Mouse (Mus musculus) macrophage (primary cell): ENCODE data around the gene Cd247. TPM values are rescaled to one million over a fixed set of nuclear protein-coding genes. Genes with fewer than 3 reads are reported as not detected.

Source experiments
- H3K27ac ChIP-seq: fragments of 350-480 bp; formaldehyde crosslinking; 2 replicates; pipeline ENCODE4 v1.9.0; 2021
- H3K36me3 ChIP-seq: fragments of 350-480 bp; formaldehyde crosslinking; 2 replicates; pipeline ENCODE4 v1.9.0; 2021; ENCODE audit errors: inconsistent target
- H3K4me3 ChIP-seq: fragments of 350-480 bp; formaldehyde crosslinking; 2 replicates; pipeline ENCODE4 v1.9.0; 2021; ENCODE audit errors: inconsistent target
- H3K79me2 ChIP-seq: fragments of 350-480 bp; formaldehyde crosslinking; 2 replicates; pipeline ENCODE4 v1.9.0; 2021; ENCODE audit errors: inconsistent target
- WGBS: methylation state at CpG from one replicate; pipeline ENCODE4 v1.1.7; 2026; ENCODE audit warnings: inconsistent platforms; ENCODE audit not compliant: missing documents; 5-methylcytosine and 5-hydroxymethylcytosine counted together
- polyA plus RNA-seq: library from polyadenylated mRNA; stranded (reverse); fragments of 250-400 nt; gene quantifications from 3 replicates; pipeline ENCODE4 v1.2.4, GENCODE M21; 2018; ENCODE audit warnings: inconsistent platforms

The Cd247 gene
- polyA plus RNA-seq, 1 experiment from 2014 or later, result 0.13 TPM

DNA sequence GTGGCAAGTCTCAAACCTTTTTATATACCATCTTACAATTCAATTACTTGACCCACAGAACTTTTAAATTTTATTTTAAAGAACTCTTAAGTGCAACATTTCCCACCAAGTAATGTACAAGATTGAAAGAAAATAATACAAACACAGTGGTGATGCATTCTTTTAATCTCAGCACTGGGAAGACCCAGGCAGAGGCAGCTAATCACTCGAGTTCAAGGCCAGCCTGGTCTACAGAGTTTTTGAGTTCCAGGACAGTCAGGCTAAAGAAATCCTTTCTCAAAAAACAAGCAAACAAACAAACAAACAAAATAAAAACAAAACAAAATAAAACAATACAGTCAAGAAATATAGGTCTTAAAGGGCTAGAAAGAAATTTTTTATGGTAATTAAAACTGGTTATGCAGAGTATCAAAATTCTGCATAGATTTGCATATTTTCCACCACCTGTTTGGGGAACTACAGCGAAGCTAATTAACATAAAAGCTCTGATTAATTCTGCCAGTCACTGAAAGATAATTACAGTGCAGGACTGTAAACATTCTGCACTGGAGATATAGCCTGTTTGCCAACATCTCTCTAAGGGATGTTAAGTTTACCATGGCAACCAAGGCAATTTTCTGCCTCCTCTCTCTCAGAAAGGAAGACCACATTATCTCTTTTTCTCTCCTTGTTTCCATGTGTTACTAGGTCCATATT is 125.4 kb downstream of the Cd247 start:
- H3K36me3 ChIP-seq, result no peaks in the 10 kb centered on the region
- no peak overlapping the region for H3K27ac ChIP-seq
- 96% methylated on average over 2 of the region's 2 CpGs for WGBS
- H3K79me2 ChIP-seq, result no peaks in the 10 kb centered on the region
- H3K4me3 ChIP-seq, result no peak overlapping the region

DNA sequence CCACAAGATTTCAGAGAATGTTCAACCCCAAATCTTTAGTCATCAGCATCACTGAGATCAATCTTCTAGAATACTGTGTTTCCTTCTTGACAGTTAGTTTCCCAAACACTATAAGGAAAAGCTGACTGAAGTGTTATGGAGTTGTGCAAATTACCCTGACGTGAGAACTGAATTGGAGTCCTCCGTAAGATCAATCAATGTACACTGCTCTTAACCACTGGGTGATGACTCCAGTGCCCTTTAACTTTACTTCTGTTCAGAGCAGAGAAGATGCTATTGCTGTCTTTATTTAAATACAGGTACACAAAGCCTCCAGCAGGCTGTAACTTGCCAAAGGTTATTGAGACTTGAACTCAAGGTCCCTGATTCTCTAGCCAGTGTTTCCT is 125.9 kb downstream of the Cd247 start:
- no peaks in the 10 kb centered on the region for H3K36me3 ChIP-seq
- 100% methylated on average over 2 of the region's 2 CpGs for WGBS
- no peak overlapping the region for H3K4me3 ChIP-seq
- H3K79me2 ChIP-seq, result no peaks in the 10 kb centered on the region
- no peak overlapping the region for H3K27ac ChIP-seq

DNA sequence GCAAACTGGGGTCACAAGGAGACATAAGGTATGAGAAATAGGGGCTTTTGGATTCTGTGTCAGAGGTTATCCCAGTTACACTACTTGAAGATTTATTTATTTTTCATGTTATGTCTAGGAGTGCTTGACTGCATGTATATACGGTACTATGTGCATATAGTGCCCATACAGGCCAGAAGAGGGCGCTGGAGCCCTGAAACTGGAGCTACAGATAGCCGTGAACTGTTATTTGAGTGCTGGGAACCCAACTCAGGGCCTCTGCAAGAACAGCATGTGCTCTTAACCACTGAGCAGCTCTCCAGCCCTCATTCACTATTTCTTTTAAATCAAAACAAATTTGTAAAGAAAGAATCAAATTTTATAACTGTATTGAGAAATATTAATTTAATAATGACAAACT is 132.5 kb downstream of the Cd247 start:
- H3K4me3 ChIP-seq, result no peak overlapping the region
- no peaks in the 10 kb centered on the region for H3K79me2 ChIP-seq
- no peak overlapping the region for H3K27ac ChIP-seq
- WGBS, result 80% methylated on average over 3 of the region's 3 CpGs
- H3K36me3 ChIP-seq, result no peaks in the 10 kb centered on the region

DNA sequence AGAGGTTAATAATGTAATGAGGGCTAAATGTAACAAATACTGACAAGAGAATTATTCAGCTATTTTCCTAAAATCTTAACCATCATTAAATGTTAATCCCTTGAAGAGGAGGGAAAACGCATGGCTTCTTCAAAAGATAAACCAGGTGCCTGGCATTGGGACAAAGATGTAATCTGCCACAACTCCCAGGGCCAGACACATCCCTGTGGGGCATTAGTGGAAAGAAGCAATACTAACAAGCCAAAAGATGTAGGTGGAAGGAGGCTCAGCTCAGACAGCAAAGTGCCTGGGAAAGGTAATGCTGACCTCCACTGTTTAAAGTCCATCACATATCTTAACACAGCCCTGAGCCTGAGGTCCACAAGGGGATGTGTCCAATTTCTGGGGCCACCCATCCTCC is 134.0 kb downstream of the Cd247 start:
- no peak overlapping the region for H3K4me3 ChIP-seq
- WGBS, result 92% methylated on average over 1 of the region's 1 CpGs
- no peaks in the 10 kb centered on the region for H3K79me2 ChIP-seq
- no peaks in the 10 kb centered on the region for H3K36me3 ChIP-seq
- H3K27ac ChIP-seq, result no peak overlapping the region

DNA sequence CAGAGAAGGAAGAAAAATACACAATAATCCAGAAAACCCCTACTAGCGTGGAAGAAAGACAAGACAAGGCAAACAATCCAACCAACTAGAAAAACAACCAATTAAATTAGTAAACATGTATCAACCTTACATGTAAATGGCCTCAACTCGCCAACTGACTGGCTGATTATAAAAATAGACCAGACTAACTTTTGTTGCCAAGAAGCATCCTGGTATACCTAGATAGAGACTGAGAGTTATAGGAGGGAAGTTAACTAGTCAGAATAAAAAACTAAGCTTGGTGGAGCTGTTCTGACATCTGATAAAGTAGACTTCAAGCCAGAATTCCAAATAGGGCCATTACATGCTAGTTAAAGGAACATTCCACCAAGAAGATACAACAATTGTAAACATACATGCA is 136.7 kb downstream of the Cd247 start:
- Histone ChIP-seq H3K79me2 (no peaks in the 10 kb centered on the region), H3K4me3 (no peak overlapping the region), H3K36me3 (no peaks in the 10 kb centered on the region), H3K27ac (no peak overlapping the region)
- WGBS, result 90% methylated on average over 2 of the region's 2 CpGs

Other genes with a start within 250 kb of the Cd247 start
- 7.1 to 11.1 TPM (median 9.0 TPM) in 3 replicates for gene Mpzl1, start 154.1 kb upstream of the Cd247 start, polyA plus RNA-seq
- gene Rcsd1, start 78.9 kb upstream of the Cd247 start, polyA plus RNA-seq, result 32.5 to 46.6 TPM (median 34.4 TPM) in 3 replicates
- 629 to 1,120 TPM (median 845 TPM) in 3 replicates for gene Creg1, start 24.9 kb upstream of the Cd247 start, polyA plus RNA-seq
- gene Pou2f1, start 214.0 kb downstream of the Cd247 start, polyA plus RNA-seq, result 3.7 to 6.4 TPM (median 4.9 TPM) in 3 replicates